Mouse (Mus musculus) limb, embryonic 12.5 days (tissue): ENCODE measurements around the gene Prkcsh. TPM values are rescaled to one million over a fixed set of nuclear protein-coding genes. Genes with fewer than 3 reads are reported as not detected.

Source experiments
- polyA plus RNA-seq: library from polyadenylated mRNA; unstranded; fragments of >200 nt; fragmentation: Nextera tagmentation; extraction: Ambion mirVana; gene quantifications from 2 replicates; pipeline ENCODE4 v1.2.1, GENCODE M21; 2016

Prkcsh gene
- polyA plus RNA-seq, 1 experiment from 2014 or later, result 108 TPM

Other genes with a start within 250 kb of the Prkcsh start
- gene Spc24, start 242.5 kb upstream of the Prkcsh start, polyA plus RNA-seq, result 152 and 161 TPM in 2 replicates
- 19.9 and 22.3 TPM in 2 replicates for gene Kank2, start 204.1 kb upstream of the Prkcsh start, polyA plus RNA-seq
- gene Angptl8, start 167.3 kb upstream of the Prkcsh start, polyA plus RNA-seq, result 0.99 and 1.1 TPM in 2 replicates
- 38.3 and 38.9 TPM in 2 replicates for gene Dock6, start 150.2 kb upstream of the Prkcsh start, polyA plus RNA-seq
- 7.3 and 8.8 TPM in 2 replicates for gene Rab3d, start 84.6 kb upstream of the Prkcsh start, polyA plus RNA-seq
- gene Ccdc159, start 75.3 kb upstream of the Prkcsh start, polyA plus RNA-seq, result 5.2 and 5.7 TPM in 2 replicates
- 33.4 and 39.4 TPM in 2 replicates for gene Tmem205, start 75.2 kb upstream of the Prkcsh start, polyA plus RNA-seq
- 9.3 and 11.9 TPM in 2 replicates for gene Plppr2, start 65.8 kb upstream of the Prkcsh start, polyA plus RNA-seq
- 7.3 and 7.4 TPM in 2 replicates for gene Swsap1, start 47.1 kb upstream of the Prkcsh start, polyA plus RNA-seq
- 6.9 and 8.1 TPM in 2 replicates for gene Epor, start 39.3 kb upstream of the Prkcsh start, polyA plus RNA-seq
- gene Rgl3, start 13.4 kb upstream of the Prkcsh start, polyA plus RNA-seq, result 1.8 and 2.6 TPM in 2 replicates
- gene Ccdc151, start 172 bp upstream of the Prkcsh start, polyA plus RNA-seq, result 1.9 TPM in 2 replicates
- gene Elavl3, start 49.2 kb downstream of the Prkcsh start, polyA plus RNA-seq, result 0.23 TPM in 1 of 2 replicates, not detected in the other
- not detected in 2 replicates for gene Gm49318, start 68.5 kb downstream of the Prkcsh start, polyA plus RNA-seq
- gene Zfp653, start 68.6 kb downstream of the Prkcsh start, polyA plus RNA-seq, result 13.2 and 14.0 TPM in 2 replicates
- 31.5 and 32.2 TPM in 2 replicates for gene Ecsit, start 82.6 kb downstream of the Prkcsh start, polyA plus RNA-seq
- gene Cnn1, start 96.4 kb downstream of the Prkcsh start, polyA plus RNA-seq, result 1.4 and 1.5 TPM in 2 replicates
- 192 and 199 TPM in 2 replicates for gene Elof1, start 114.4 kb downstream of the Prkcsh start, polyA plus RNA-seq
- 7.7 and 9.9 TPM in 2 replicates for gene Acp5, start 132.9 kb downstream of the Prkcsh start, polyA plus RNA-seq
- gene Pigyl, start 154.0 kb downstream of the Prkcsh start, polyA plus RNA-seq, result 64.7 and 66.7 TPM in 2 replicates
- gene Zfp872, start 185.3 kb downstream of the Prkcsh start, polyA plus RNA-seq, result 0.09 and 0.16 TPM in 2 replicates
- 12.0 and 13.6 TPM in 2 replicates for gene Zfp809, start 222.9 kb downstream of the Prkcsh start, polyA plus RNA-seq